Mouse (Mus musculus) cortical plate, adult 2 months (tissue): ENCODE data around the gene Mospd1.

ENCODE experiments used
- CTCF ChIP-seq: fragments of 200-500 bp; IDR thresholded peaks from 2 replicates; pipeline ENCODE4 v1.5.1; 2011; ENCODE audit warnings: mild to moderate bottlenecking, control low read depth, low read length; ENCODE audit not compliant: insufficient read depth; ENCODE audit errors: extremely low read depth
- POLR2A ChIP-seq: fragments of 200-500 bp; IDR thresholded peaks from 2 replicates; pipeline ENCODE4 v1.6.1; 2011; ENCODE audit warnings: mild to moderate bottlenecking, low read length, control low read depth; ENCODE audit not compliant: insufficient read depth; ENCODE audit errors: extremely low read depth

GRCm38 (mm10) chrX:53348374-53348773 lies 21.9 kb downstream of the Mospd1 start:
- TF ChIP-seq POLR2A (no peak), CTCF (no peak)
